Mouse (Mus musculus): ENCODE results near the gene Kcnj9.

Kcnj9 gene

DNA sequence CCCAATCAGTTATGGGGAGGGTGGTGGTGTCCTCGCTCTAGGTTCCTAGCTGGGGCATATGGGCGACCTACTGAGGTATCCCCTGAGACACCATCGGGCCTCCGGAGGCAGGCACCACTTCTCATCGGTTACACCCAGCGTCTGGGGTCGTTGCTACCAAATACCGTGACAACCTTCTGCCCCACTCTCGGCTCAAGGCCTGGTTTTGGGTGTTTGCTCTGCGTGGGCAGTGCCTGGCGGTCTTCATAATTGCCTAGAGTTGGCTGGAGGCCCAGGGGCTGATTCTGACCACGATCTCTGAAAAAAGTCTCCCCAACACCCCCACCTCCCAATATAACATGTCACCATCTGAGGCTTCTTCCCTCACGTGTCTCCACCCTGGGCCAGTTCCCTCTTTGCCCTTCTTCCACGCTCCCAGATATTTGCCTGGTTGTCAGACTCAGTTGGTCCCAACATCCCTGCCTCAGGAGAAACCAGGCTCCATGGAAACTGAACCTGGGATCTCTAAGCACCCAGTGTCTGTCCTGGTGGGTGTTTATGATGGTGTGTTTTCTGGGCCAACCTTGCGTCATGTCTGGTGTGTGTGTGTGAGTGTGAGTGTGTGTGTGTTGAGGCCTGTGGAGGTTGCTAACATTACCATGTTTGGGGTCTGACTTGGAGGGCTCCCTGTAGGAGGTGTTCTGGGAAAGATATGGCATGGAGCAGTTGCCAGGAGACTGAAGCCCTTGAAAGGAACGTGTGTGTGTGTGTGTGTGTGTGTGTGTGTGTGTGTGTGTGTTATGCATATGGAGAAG is 16.2 kb downstream of the Kcnj9 start:
- peak; percentile 87 for DNase-seq (ENCODE audit: low read depth, low spot score)

DNA sequence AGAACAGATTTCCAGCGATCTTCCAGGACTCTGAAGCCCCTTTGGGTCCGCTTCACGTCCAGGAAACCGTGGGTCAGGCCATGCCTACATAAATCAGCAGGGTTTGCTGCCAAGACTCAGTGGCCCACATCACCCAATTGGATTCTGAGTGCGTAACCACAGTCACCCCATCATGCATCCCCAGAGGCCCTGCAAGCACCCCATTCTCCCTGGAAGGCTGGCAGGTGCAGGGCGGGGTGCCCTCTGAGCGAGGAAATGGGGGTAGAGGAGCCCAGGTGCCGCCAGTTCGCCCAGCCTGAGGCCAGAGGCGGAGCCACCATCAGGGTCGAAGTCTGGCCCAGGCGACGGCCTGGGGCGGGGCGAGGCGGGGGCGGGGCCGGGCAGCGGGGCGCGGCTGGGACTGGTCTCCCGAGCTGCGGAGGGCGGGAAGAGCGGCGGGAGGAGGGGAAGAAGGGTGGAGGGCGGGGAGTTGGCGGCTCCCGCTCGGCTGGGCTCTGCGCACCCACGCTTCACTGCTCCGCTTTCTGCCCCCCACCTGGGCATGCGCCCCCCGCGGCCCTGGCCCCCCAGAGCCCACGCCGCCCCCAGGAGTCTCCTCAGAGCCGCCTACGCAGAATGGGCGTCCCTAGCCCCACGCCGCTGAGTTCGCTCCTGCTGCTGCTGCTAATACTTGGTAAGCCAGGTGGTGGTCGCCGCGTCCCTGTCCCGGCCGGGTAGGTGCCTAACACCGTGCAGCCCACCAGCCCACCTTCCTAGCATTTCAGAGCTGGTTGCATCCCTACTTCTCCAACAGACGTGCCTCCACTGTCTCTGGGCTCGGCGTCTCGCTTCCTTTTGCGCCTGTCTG is 17.0 kb downstream of the Kcnj9 start:
- peak; percentile 94 for DNase-seq (ENCODE audit: low read depth, low spot score)

DNA sequence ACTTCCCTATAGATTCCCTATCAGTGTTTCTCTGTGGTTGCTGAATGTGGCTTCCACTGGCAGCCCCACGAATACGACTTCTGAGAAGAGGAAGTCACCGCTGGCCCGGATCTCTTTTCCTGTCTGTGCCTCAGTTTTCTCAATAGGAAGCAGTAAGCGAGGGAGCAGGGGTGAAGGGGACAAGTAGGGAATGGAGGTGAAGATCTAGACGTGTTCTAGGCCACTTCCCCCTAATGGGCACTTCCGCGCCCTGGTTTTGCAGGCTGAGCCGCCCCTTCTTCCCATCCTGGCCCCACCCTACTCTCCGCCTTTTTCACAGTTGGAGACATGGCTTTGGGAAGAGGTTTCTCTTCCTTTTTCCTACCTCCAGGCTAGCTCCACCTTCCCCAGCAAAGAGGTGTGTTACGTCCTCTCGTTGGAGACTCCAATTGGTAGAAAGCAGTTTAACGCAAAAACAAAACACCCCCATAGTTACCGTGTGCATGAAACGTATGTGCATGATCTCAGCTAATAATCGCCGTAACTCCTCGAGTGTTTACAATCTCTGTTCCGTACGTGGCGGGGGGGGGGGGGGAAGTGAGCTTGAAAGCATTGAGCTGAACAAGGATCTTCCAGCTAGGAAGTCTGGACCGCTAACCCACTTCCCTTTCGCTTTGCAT is 17.7 kb downstream of the Kcnj9 start:
- DNase-seq (ENCODE audit: low read depth, low spot score): peak; percentile 98

DNA sequence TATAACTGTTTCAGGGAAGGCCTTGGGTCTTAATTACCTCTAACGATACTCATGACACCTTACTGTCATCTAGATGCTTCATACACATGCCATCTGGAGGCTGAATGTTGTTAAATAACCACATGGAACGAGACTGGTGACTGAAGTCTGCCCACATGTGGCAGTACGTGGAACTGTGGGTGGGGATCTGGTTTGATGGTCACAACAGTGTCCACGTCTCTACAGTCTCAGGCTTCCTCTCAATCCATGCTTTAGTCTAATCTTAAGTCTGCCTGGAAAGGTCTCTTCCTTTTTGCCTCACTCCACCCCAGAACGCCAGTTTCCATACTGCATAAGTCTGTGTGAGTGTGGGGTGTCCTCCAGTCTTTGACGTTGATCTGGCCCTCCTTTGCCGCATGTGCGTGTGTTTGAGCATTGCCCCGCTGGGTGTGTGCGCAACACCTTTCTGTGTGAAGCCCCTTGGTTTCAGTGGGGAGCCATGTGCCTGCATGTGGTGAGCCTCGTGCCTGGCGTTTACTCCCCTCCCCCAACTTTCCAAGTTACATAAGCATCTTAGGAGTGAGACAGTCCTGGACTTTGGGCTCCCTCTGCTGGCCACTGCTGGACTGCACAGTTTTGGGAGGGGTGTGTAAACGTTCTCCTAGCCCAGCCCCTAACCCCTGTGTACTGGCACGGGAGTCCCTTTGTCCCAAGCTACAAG is 19.3 kb downstream of the Kcnj9 start:
- peak; percentile 96 for DNase-seq (ENCODE audit: low read depth, low spot score)

DNA sequence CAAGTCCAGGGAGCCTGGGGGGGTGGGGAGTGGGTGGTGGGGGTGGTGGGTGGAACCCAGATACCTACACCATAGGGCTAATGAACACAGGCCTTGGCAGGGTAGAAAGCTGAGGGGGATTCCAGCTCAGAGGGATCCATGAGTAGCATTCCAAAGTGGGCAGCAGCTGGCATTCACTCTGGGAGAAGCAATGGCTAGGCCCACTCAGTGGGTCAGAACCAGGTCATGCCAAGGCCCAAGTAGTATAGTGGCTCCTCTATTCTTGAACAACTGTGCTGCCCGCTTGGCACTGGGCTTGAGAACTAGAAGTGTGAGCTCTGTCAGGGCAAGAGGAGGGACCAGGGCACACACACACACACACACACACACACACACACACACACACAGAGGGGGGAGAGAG is 20.7 kb downstream of the Kcnj9 start:
- DNase-seq (ENCODE audit: low read depth, low spot score): no peak

DNA sequence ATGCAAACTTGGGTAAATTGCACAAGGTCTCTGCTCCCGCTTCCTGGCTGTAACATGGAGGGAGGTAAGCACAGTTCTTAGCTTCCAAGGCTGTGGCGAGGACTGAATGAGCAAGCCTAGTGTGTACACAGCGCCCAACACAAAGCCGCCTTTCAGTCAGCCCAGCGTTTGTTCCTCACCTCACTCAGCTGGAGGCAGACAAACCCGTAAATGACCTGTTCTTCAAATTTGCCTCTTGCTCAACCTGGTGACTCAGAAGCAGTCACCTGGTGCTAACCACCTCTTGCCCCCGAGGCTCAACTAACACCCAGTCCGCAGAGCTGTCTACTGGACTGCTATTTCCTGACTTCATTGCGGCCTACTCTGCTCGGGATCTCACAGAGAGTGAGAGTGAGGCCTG is 21.2 kb downstream of the Kcnj9 start:
- DNase-seq (ENCODE audit: low read depth, low spot score): peak; percentile 49

DNA sequence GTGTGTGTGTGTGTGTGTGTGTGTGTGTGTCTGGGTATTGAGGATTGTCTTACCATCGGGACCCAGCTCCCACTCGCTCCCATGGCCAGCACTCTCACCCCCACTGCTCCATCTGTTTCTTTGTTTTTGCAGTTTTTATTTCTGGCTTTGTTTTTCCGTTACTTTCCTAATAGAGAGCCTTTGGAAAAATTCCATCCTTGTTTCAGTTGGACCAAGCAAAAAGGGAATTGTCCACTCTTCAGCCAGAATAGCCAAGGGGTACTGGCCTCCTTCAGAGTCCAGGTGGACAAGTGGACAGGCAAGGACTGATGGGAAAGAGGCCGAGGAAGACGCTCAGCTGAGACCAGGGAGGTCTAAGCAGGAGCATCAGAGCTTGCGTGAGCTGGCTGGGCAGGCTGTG is 22.2 kb downstream of the Kcnj9 start:
- peak; percentile 77 for DNase-seq (ENCODE audit: low read depth, low spot score)

DNA sequence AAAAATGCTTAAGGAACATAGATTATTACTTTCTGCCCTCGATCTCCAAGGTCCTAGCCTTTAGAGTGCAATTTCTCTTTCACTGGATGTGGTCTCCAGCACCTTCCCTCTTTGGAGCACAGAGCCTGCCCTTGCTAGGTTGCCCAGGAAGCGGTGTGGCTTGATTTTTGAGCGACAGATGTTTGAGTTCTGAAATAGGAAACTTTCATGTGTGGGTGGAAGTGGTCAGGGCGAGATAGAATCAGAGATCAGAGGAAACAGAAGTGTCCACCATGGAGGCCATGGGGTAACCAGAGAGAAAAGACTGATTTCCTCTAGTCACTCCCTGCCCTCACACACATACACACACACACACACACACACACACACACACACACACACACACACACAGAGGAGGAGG is 22.9 kb downstream of the Kcnj9 start:
- no peak for DNase-seq (ENCODE audit: low read depth, low spot score)

DNA sequence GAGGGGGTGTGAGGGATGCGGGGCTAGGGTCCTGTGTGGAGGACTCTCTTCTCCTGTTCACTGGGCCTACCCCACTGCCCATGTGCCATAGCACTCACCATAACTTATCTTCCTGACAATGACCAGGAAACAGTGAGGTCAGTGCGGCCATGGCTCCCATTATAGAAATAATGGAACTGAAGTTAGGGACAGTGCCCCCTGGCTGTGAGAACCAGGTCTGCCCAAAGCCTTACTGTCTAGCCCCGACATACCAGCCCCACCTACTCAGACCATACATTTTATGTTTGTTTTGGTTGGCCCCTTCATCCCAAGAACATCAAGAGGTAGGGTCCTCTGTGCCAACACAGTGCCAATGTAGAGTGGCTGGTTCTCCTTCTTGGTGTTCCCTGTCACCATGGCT is 23.5 kb downstream of the Kcnj9 start:
- no peak for DNase-seq (ENCODE audit: low read depth, low spot score)

DNA sequence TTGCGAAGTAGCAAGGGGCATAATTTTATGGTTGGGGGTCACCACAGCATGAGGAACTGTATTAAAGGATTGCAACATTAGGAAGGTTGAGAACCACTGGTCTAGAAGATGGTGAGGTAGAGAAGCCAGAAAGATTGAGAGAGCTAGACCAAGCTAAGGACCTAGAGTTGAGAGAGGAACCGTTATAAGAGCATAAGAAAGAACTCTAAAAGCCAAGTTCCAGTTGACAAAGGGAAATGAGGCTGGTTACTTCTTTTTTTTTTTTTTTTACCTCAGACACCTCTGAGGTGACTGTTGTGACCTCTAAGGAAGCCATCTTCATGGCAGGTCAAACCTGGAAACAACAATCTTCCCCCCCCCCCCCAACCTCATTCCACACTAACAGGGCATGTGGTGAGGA is 24.0 kb downstream of the Kcnj9 start:
- no peak for DNase-seq (ENCODE audit: low read depth, low spot score)

DNA sequence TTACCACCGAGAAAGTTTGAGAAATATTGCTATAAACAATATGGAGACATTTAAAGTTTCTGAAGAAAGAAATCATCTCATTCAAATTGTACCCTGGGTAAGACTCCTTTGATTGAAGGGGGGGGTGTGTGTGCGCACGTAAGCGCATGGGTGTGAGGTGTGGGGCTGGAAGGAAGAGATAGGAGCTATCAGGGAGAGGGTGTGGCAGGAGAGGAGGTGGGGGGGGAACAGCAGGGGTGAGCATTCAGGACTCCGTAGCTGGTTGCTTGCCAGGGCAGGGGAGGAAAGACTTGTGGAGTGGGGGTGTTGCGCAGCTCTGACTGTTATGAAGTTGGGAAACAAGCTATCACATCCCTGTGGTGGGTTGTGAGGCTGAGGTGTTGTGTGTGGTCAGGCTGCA is 24.7 kb downstream of the Kcnj9 start:
- peak; percentile 52 for DNase-seq (ENCODE audit: low read depth, low spot score)

DNA sequence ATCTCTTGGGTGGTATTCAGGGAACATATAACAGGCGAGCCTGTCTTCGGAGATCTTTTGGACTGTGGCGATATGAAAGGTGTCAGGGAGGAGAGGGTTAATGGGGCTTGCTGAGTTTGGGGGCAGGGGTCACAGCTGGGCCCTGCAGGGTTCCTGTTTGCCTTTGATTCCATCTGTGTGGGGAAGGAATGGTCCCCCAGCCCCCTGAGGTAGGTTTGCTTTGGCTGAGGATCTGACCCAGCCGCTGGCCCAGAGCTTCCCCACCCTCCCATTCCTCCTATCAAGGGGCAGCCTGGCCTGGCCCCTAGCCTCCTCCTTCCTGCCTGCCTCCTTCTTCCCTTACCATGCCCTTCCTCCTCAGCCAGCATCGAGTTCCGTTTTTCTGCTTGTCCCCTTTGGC is 26.3 kb downstream of the Kcnj9 start:
- no peak for DNase-seq (ENCODE audit: low read depth, low spot score)

DNA sequence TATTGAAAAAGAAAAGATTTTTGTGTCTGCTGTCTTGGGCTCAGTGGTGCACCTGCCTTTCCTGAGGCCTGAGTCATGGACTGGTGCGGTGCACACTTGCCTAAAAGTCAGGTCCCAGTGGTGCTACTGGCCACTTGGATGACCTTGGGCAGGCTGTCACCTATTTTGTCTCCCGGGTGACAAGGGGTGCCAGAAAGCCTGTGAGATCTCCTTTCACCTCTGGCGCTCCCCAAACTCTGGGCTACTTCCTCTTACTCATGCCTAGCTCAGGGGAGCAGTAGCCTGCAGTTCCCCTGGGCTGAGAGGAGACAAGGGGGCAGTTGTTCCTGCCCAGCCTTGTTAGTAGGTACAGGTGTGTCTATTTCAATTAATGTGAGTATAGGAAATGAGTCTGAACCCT is 26.8 kb downstream of the Kcnj9 start:
- DNase-seq (ENCODE audit: low read depth, low spot score): no peak

DNA sequence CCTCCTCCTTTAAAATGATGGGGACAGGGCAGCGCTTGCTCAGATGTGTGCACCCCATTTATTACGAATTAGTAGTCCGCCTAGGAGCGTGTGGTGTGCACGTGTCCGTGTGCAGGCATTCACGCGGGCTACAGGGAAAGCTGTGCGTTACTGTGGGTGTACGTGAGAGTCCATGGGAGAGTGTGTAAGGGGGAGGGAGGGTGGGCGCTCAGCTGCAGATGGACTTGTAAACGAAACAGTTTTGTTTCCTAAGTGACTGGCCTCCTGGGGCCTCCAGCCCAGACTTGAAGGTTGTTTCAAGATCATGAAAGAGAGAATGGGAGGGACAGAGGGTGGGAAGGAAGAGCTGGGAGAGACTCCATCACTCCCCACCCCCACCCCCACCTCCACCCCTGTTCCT is 27.9 kb downstream of the Kcnj9 start:
- DNase-seq (ENCODE audit: low read depth, low spot score): peak; percentile 47

DNA sequence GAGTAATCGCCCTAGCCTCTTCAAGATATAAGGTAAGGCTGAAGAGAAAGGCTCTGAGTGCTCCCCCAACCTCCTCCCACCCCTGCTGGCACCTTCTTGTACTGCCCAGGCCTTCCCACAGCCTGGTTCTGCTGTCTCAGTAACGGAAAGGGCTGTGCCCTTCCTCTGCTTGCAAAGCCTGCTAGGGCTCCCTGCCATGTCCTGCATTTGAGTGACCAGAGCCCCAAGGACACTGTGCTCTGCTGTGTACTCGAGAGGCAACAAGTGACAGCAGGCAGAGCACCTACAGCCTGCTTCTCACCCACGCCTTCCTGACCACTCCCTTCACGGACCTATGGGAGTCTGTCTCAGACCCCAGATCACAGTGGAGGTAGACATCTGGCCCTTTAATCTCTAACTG is 28.9 kb downstream of the Kcnj9 start:
- peak; percentile 18 for DNase-seq (ENCODE audit: low read depth, low spot score)

DNA sequence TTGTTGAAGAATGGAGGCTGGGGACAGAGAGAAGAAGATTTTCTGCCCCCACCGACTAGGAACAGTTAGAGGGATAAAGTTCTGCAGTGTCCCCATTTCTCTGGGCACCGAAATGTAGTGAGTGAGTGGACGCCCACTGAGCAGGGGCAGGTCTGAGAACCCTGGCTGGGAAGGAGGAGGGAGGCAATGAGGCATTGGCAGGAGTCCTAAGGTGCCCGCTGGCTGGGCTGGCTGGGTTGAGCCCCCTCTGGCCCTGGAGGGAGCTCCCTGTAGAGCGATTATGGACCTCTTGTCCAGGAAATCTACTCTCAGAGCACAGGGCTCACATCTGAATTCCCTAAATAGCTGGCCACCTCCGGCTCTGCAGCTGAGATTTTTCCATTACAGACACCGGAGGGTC is 29.6 kb downstream of the Kcnj9 start:
- DNase-seq (ENCODE audit: low read depth, low spot score): peak; percentile 41

DNA sequence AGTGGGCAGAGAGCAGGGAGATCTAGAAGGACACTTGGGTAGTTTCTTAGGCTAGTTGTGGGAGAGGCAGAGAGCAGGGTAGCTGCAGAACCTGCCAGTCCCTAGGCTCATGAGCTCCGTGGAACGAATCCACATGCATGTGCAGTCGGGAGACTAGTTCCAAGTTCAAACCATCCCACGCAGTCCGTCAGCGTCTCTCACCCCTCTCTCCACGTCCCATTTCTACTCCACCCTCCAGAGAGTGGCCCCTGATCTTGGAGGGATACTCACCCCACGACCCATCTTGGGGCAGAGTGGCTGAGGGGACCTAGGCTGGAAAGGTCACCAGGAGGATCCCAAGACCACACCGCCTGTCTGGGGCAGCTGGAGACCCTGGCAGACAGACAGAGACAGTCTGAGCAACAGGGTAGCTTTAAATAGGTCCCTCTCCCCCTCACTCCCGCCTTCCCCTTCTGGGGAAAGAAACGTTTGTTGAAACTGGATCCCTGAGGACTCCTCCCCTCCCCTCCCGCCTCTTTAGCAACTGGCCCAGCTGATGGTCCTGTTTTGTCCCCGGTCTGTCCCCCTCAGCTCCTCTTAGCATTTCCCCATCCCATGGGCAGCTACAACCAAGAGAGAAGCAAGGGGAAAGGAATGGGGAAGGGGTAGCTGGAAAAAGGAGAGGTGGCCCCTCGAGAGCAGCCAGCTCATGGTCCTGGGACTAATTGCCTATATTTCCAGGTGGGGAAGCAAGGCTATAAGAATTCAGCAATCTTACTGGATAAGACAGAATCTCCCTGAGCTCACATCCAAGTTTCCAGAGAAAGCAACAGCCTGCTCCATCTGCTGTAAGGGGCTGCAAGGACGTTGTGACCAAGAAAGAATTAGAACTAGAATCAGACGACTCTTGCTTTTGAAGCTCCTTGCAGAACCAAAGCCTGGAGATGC is 31.2 kb downstream of the Kcnj9 start, which contains the start of gene Atp1a2:
TSS of gene Atp1a2 (minus strand) at position 454 of the 927 bp plus-strand sequence.
- DNase-seq (ENCODE audit: low read depth, low spot score): peak; percentile 81

DNA sequence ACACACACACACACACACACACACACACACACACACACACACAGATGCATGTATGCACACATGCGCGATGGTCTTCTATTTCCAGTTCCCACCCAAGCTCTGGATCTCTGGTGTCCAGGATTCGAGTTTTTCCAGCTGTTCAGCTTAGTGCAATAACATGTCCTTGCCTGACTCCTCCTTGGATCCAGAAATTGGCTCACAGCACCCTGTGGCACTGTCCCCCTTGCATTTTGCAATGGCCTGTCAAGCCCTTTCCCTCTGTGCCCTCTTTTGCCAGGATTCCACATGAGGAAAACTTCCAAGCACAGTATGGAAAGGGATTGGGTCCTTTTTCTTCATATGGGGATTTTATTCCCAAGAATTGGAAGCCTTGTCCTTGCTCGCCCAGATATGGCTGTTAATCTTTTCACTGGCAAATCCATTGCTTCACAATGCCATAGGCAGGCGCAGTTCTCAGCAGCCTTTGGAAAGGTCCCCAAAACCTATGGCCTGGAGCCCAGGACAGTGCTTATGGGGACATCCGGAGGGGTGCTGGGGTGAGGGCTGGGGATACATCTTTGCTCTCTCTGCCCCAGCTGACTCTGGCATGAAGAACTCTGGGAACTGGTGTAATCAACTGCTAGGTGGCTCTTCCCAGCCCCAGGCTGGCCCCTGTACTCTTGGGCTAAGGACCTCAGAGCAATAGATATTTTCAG is 32.2 kb downstream of the Kcnj9 start:
- peak; percentile 48 for DNase-seq (ENCODE audit: low read depth, low spot score)

DNA sequence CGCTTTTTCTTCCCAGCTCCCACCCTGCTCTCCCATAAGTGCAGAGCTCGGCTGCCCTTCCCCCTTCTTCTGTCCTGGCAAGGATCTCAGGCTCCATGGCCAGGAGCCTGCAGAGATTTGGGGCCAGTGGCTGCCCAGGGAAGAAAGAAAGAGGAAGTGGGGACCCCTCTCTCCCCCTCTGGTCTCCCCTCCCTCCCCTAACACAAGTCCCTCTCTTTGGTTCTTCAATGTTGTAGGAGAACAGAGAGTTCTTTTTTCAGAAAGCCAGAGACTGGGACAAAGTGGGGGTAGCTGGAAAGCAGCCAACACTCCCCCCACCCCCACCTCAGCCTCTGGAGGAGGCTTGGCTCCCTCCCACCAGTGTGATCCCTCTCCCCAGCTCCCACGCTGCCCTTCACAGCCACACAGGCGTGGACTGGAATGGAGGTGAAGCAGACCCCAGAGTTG is 33.3 kb downstream of the Kcnj9 start:
- DNase-seq (ENCODE audit: low read depth, low spot score): peak; percentile 47

DNA sequence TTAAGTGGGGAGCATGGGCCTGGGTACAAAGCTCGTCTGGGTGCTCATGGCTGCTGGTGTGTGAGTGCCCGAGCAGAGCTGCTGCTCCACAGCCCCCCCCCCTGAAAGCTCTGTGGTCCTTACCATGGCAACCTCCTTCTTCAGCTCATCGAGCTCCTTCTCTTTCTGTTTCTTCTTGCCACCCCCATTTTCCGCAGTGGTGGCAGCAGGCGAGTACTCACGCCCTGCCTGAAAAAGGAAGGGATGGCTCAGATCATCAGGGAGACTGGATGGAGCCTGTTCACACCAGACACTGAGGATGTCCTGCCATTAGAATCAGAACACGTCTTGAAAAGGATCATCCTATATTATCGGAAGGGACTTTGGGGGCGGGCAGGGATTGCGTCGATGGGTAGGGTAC is 35.7 kb downstream of the Kcnj9 start:
- DNase-seq (ENCODE audit: low read depth, low spot score): peak; percentile 65

Data from brain, adult 2 months (tissue).